Mouse (Mus musculus): ENCODE measurements at regions not wholly inside any gene's neighbourhood (a gene's known extent, or its start where the extent isn't known, plus 50 kb on each side); places are given as distances from the start of the nearest gene placed in this dataset.

DNA sequence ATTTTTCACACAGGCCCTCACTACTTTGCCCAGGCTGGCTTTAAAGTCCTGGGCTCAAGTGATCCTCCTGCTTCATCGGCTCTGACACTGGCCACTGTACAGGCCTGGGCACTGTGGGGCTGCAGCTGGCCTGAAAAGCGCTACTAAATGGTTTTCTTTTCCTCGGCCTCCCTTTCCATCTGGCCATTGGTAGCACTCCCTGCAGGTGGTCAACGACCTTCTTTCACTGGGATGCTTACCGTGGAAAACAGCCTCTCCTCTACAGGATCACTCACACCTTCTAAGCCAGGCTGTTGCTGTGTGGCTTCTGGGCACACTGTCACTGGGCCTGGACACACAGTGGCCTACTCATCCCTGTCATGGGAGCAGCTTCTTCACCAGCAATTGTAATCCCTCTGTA lies 298.5 kb upstream of the 4930535I16Rik start:
- TF ChIP-seq MAFK (IDR thresholded peaks at IDR 0.05; ENCODE audit: borderline replicate concordance, low read depth, low read length), result no peak
- TF ChIP-seq NRF1 (IDR thresholded peaks at IDR 0.05; ENCODE audit: insufficient read depth, low read depth, low read length, poor library complexity, severe bottlenecking), result no peak
- TF ChIP-seq USF2 (IDR thresholded peaks at IDR 0.05; ENCODE audit: borderline replicate concordance in 1 of 2, insufficient read depth in 1 of 2, low read depth in 1 of 2, low read length in 2 of 2), result no peak
- TF ChIP-seq POLR2AphosphoS5 (IDR thresholded peaks at IDR 0.05; ENCODE audit: borderline replicate concordance, low read depth, low read length), result no peak
- no peak for TF ChIP-seq CTCF (IDR thresholded peaks at IDR 0.05 in 2 of 3, conservative IDR thresholded peaks at IDR 0.05 in 1 of 3; ENCODE audit: control insufficient read depth in 1 of 3, insufficient read depth in 1 of 3, low read depth in 2 of 3, low read length in 3 of 3, poor library complexity in 1 of 3, severe bottlenecking in 1 of 3)
- TF ChIP-seq CHD2 (IDR thresholded peaks at IDR 0.05; ENCODE audit: low read length), result no peak
- TF ChIP-seq SMC3 (IDR thresholded peaks at IDR 0.05; ENCODE audit: low read depth, low read length), result no peak
- TF ChIP-seq POLR2A (IDR thresholded peaks at IDR 0.05; ENCODE audit: control insufficient read depth in 1 of 2, insufficient read depth in 1 of 2, low read depth in 1 of 2, low read length in 2 of 2, poor library complexity in 1 of 2), result no peak
- TF ChIP-seq SIN3A (IDR thresholded peaks at IDR 0.05; ENCODE audit: low read length), result no peak
- TF ChIP-seq MYB (IDR thresholded peaks at IDR 0.05; ENCODE audit: low read depth, low read length), result no peak
- no peak for TF ChIP-seq EP300 (IDR thresholded peaks at IDR 0.05; ENCODE audit: low read depth in 1 of 2, low read length in 2 of 2)
